Mouse (Mus musculus) midbrain, embryonic 14.5 days (tissue): ENCODE measurements around the gene Ndrg2. TPM values are rescaled to one million over a fixed set of nuclear protein-coding genes. Genes with fewer than 3 reads are reported as not detected.
"Not testable (repeated sequence)": the region's sequence is repeated elsewhere in the genome, so short reads cannot be mapped to it uniquely, and the experiment has no call there.

Source experiments
- ATAC-seq: fragments of 200-750 bp; cut with Nextera tagmentation; 2 replicates; pipeline ENCODE4 v1.8.0; 2017; ENCODE audit warnings: moderate number of reproducible peaks, moderate library complexity; ENCODE audit not compliant: low FRiP score, low TSS enrichment
- DNase-seq: peaks from one replicate; pipeline ENCODE4 v3.0.0-alpha.2; 2015
- H3K27ac ChIP-seq: fragments of 300-500 bp; sonication (generic); replicated peaks from 2 replicates; pipeline ENCODE4 v1.5.1; 2014; ENCODE audit warnings: mild to moderate bottlenecking, low read depth, low read length, moderate library complexity
- H3K27me3 ChIP-seq: fragments of 300-500 bp; sonication (generic); 2 replicates; pipeline ENCODE4 v1.6.1; 2014; ENCODE audit warnings: low read length, control low read depth, mixed read lengths; ENCODE audit not compliant: control insufficient read depth, insufficient read depth
- H3K36me3 ChIP-seq: fragments of 300-500 bp; sonication (generic); 2 replicates; pipeline ENCODE4 v1.6.1; 2014; ENCODE audit warnings: low read length, control low read depth; ENCODE audit not compliant: control insufficient read depth, insufficient read depth
- H3K4me1 ChIP-seq: fragments of 300-500 bp; sonication (generic); 2 replicates; pipeline ENCODE4 v1.6.1; 2014; ENCODE audit warnings: mild to moderate bottlenecking, antibody characterized with exemption, low read length, control low read depth; ENCODE audit not compliant: control insufficient read depth, insufficient read depth
- H3K4me2 ChIP-seq: fragments of 300-500 bp; sonication (generic); 2 replicates; pipeline ENCODE4 v1.6.1; 2014; ENCODE audit warnings: mild to moderate bottlenecking, low read length, moderate library complexity
- H3K4me3 ChIP-seq: fragments of 300-500 bp; sonication (generic); replicated peaks from 2 replicates; pipeline ENCODE4 v1.5.1; 2014; ENCODE audit warnings: low read depth, low read length
- H3K9ac ChIP-seq: fragments of 300-500 bp; sonication (generic); replicated peaks from 2 replicates; pipeline ENCODE4 v1.6.1; 2014; ENCODE audit warnings: mild to moderate bottlenecking, low read length, moderate library complexity
- H3K9me3 ChIP-seq: fragments of 300-500 bp; sonication (generic); 2 replicates; pipeline ENCODE4 v1.6.1; 2016; ENCODE audit warnings: low read length, control low read depth, mixed read lengths; ENCODE audit not compliant: control insufficient read depth
- WGBS: fragments of 180-500 bp; shearing (Covaris S2); extraction: QIAGEN DNeasy Blood & Tissue Kit; methylation state at CpG from one replicate; pipeline ENCODE4 v1.1.7; 2014; 5-methylcytosine and 5-hydroxymethylcytosine counted together
- polyA plus RNA-seq: library from polyadenylated mRNA; unstranded; fragments of >200 nt; fragmentation: Nextera tagmentation; extraction: Ambion mirVana; gene quantifications from 2 replicates; pipeline ENCODE4 v1.2.1, GENCODE M21; 2014

The Ndrg2 gene
- polyA plus RNA-seq, 1 experiment from 2014 or later = 98.7 TPM

DNA sequence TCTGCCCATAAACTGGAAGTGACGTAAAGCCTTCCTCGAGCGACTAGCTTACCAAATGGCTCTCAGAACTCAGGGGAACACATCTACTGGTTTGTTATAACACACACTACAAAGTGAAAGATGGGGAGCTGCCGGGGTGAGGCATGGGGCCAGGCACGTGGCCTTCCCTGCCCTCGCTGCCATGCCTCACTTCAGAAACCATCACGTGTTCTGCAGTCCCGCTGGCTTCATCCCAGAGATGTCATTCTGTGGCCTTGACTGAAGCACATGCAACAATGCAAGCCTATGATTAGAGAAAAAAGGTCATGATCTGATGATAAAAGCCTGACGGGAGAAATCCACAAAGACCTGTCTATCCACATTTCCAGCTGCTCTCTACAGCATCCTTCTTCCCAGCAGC is 42.2 kb downstream of the Ndrg2 start:
- H3K9me3 ChIP-seq = no peaks in the 10 kb centered on the region
- DNase-seq = no peak
- H3K4me2 ChIP-seq = no peak overlapping the region
- H3K36me3 ChIP-seq = no peaks in the 10 kb centered on the region
- 84% methylated on average over 9 of the region's 9 CpGs for WGBS
- H3K9ac ChIP-seq = no peak overlapping the region
- no peaks in the 10 kb centered on the region for H3K27me3 ChIP-seq
- no peak overlapping the region for H3K4me3 ChIP-seq
- ATAC-seq = no peak
- no peaks in the 10 kb centered on the region for H3K4me1 ChIP-seq
- no peak overlapping the region for H3K27ac ChIP-seq

GRCm38 (mm10) chr14:51870756-51871155 is 43.2 kb downstream of the Ndrg2 start:
- Histone ChIP-seq H3K4me2 (no peak overlapping the region), H3K9ac (no peak overlapping the region), H3K4me1 (no peaks in the 10 kb centered on the region), H3K9me3 (no peaks in the 10 kb centered on the region), H3K36me3 (no peaks in the 10 kb centered on the region), H3K4me3 (no peak overlapping the region), H3K27me3 (no peaks in the 10 kb centered on the region), H3K27ac (no peak overlapping the region)
- no peak for ATAC-seq
- WGBS = 84% methylated on average over 2 of the region's 2 CpGs
- no peak for DNase-seq

DNA sequence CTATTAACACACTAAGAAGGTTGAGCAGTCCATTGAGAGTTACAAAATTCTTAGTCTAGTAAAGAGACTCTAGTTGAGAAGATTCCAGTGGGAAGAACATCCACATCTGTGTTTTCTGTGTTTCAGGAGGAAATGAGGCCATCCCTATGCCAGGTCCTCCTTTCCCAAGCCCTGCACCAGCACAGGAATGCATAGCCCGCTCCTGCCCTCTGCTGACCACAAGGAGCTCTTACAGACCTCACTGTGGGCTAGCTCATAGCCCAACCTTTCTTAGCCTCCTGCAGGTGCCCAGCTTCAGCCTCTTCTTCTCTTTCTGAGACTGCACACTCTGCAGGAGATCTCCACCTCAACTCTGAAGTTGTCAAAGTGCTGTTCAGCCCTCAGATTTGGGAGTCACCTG is 50.4 kb downstream of the Ndrg2 start:
- WGBS = 11% methylated on average over 1 of the region's 1 CpGs
- peak; percentile 40 for DNase-seq
- not testable (repeated sequence) for H3K36me3 ChIP-seq, H3K4me1 ChIP-seq, H3K9ac ChIP-seq, H3K27me3 ChIP-seq, H3K9me3 ChIP-seq, ATAC-seq, H3K4me3 ChIP-seq, H3K4me2 ChIP-seq, H3K27ac ChIP-seq

DNA sequence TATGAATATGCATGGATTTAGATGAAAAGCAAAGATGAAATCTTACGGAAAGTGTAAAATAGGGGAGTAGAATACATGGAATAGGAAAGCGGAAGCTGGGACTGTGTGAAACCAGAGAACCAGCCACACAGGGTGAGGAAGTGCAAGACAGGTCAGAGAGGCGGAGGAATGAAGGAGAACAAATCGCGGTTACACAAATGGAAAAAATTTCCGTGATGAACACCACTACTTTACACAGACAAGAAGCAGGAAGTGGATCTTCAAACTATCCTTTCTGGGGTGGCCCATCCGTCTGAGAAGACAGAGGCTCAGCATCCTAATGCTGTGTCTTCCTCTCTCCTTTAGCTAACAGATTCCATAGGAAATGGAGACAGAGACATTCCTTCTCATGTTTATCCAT is 58.7 kb downstream of the Ndrg2 start:
- H3K9ac ChIP-seq, ATAC-seq, H3K27me3 ChIP-seq, H3K4me1 ChIP-seq, H3K4me2 ChIP-seq, DNase-seq, H3K9me3 ChIP-seq, H3K4me3 ChIP-seq, H3K36me3 ChIP-seq, H3K27ac ChIP-seq: not testable (repeated sequence)
- 88% methylated on average over 7 of the region's 7 CpGs for WGBS

Other genes starting within 250 kb of the Ndrg2 start
- gene Gm17079, start 218.7 kb downstream of the Ndrg2 start, polyA plus RNA-seq = not detected in 2 replicates
- gene Gm5800, start 197.0 kb downstream of the Ndrg2 start, polyA plus RNA-seq = not detected in 2 replicates
- not detected in 2 replicates for gene Ang4, start 140.6 kb downstream of the Ndrg2 start, polyA plus RNA-seq
- gene AY358078, start 114.1 kb downstream of the Ndrg2 start, polyA plus RNA-seq = not detected in 2 replicates
- not detected in 2 replicates for gene Ear6, start 60.5 kb downstream of the Ndrg2 start, polyA plus RNA-seq
- 85.2 and 85.6 TPM in 2 replicates for gene Mettl17, start 29.3 kb downstream of the Ndrg2 start, polyA plus RNA-seq
- 1.1 and 1.8 TPM in 2 replicates for gene Slc39a2, start 21.3 kb downstream of the Ndrg2 start, polyA plus RNA-seq
- gene Tppp2, start 4.3 kb upstream of the Ndrg2 start, polyA plus RNA-seq = not detected in 2 replicates
- gene Rnase13, start 8.6 kb upstream of the Ndrg2 start, polyA plus RNA-seq = not detected in 2 replicates
- gene Arhgef40, start 70.6 kb upstream of the Ndrg2 start, polyA plus RNA-seq = 72.8 and 75.8 TPM in 2 replicates
- gene Tmem253, start 101.5 kb upstream of the Ndrg2 start, polyA plus RNA-seq = 0.37 and 0.39 TPM in 2 replicates
- 41.6 and 46.9 TPM in 2 replicates for gene Zfp219, start 106.6 kb upstream of the Ndrg2 start, polyA plus RNA-seq
- not detected in 2 replicates for gene Olfr221, start 128.3 kb upstream of the Ndrg2 start, polyA plus RNA-seq
- 473 and 549 TPM in 2 replicates for gene Hnrnpc, start 189.9 kb upstream of the Ndrg2 start, polyA plus RNA-seq
- 39.5 and 57.3 TPM in 2 replicates for gene Rpgrip1, start 196.5 kb upstream of the Ndrg2 start, polyA plus RNA-seq